Mouse (Mus musculus): ENCODE results near the gene Dohh. TPM values are rescaled to one million over a fixed set of nuclear protein-coding genes. Genes with fewer than 3 reads are reported as not detected.

Gene Dohh
- polyA plus RNA-seq, 1 experiment from 2014 or later = 42.1 TPM

DNA sequence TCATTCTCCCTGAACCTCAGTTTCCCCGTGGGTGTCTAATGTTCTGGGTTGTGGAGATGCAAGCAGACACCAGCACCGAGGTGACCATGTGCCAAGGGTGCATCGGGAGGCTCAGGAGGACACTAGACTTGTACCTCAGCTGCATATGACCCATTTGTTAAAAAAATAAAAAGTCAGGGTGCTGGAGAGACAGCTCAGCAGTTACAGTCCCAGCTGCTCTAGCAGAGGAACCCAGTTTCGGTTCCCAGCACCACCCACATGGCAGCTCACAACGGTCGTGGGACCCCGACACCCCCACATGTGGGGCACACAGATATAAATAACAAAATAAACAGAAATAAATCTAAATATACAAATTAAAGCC is 44.3 kb downstream of the Dohh start:
- ATAC-seq (no peak), DNase-seq (no peak)
- Histone ChIP-seq H3K4me3 (ENCODE audit: low read depth, low read length) (no peak overlapping the region), H3K27ac (ENCODE audit: low read depth) (no peak overlapping the region), H3K4me2 (ENCODE audit: low read depth, low read length) (no peak overlapping the region), H3K4me1 (ENCODE audit: insufficient read depth) (peaks cover 42% of the 10 kb centered on the region), H3K27me3 (ENCODE audit: insufficient read depth, low read length) (peaks cover 31% of the 10 kb centered on the region), H3K9me3 (ENCODE audit: low read length) (no peaks in the 10 kb centered on the region), H3K36me3 (replicated peaks; ENCODE audit: insufficient read depth, low read length) (no peaks in the 10 kb centered on the region), H3K9ac (replicated peaks) (no peak overlapping the region)
- TF ChIP-seq EP300 (IDR thresholded peaks at IDR 0.05; ENCODE audit: low read depth) (no peak), CTCF (IDR thresholded peaks at IDR 0.05; ENCODE audit: low read depth) (no peak)
- 80% methylated on average over 7 of the region's 7 CpGs for WGBS (ENCODE audit: insufficient replicate concordance)

DNA sequence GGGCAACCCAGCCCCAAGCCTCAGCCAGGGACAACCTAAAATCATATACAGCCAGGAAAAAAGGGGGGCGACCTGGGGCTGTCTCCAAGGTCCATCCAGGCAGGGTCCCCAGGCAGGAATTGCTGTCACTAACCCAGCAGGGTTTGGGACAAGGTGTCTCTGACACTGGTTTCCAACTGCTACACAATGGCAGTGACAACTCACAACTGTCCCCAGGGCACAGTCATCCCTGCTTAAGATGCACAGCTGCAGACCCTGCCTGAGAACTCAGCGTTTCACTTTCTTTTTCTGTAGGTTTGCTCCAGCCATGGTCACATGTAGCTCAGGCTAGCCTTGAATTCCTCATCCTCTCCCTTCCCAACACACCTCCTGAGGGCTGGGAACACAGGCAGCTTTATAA is 44.9 kb downstream of the Dohh start:
- no peak for ATAC-seq
- H3K27me3 ChIP-seq (ENCODE audit: insufficient read depth, low read length) = peaks cover 31% of the 10 kb centered on the region

DNA sequence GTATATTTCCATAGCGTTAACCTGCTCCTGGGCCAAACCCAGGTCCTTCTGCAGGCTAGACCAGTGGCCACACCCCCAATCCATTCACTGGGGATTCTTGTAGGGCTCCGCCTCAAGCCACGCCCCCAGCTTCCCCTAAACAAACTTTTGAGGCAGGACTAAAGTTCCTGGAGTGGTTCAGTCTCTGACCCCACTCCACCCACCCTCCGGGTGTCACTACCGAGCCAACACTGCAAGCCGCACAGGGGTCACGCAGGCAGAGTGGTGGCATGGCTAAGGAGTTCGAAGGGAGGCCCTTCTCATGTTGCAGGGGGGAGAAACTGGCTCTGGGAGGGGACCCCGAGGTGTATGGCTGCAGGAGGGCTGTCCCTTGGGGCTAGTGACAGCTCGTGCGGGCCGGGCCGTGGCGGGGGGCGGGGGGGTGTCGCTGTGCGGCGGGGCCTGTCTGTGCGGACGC is 45.4 kb downstream of the Dohh start:
- Histone ChIP-seq H3K4me1 (ENCODE audit: insufficient read depth) (peaks cover 45% of the 10 kb centered on the region), H3K4me3 (ENCODE audit: low read depth, low read length) (peak overlapping the region; percentile 76), H3K27ac (ENCODE audit: low read depth) (peak overlapping the region; percentile 97), H3K4me2 (ENCODE audit: low read depth, low read length) (peak overlapping the region; percentile 96), H3K36me3 (replicated peaks; ENCODE audit: insufficient read depth, low read length) (no peaks in the 10 kb centered on the region), H3K27me3 (ENCODE audit: insufficient read depth, low read length) (peaks cover 31% of the 10 kb centered on the region), H3K9me3 (ENCODE audit: low read length) (no peaks in the 10 kb centered on the region), H3K9ac (replicated peaks) (peak overlapping the region; percentile 76)
- TF ChIP-seq CTCF (IDR thresholded peaks at IDR 0.05; ENCODE audit: low read depth) = peak; percentile 19; the same call in 1 of the 2 replicates
- no peak for TF ChIP-seq EP300 (IDR thresholded peaks at IDR 0.05; ENCODE audit: low read depth)
- WGBS (ENCODE audit: insufficient replicate concordance) = under 1% methylated on average over 19 of the region's 20 CpGs
- peak; percentile 53 for ATAC-seq
- DNase-seq = peak; percentile 90

More for the DNA sequence above, 44.9 kb downstream of the Dohh start:
- TF ChIP-seq EP300 (IDR thresholded peaks at IDR 0.05; ENCODE audit: low read depth) (no peak), CTCF (IDR thresholded peaks at IDR 0.05; ENCODE audit: low read depth) (no peak)
- peak; percentile 12 for DNase-seq
- H3K9me3 ChIP-seq (ENCODE audit: low read length) = no peaks in the 10 kb centered on the region
- peak overlapping the region; percentile 96 for H3K4me2 ChIP-seq (ENCODE audit: low read depth, low read length)
- no peak overlapping the region for H3K9ac ChIP-seq (replicated peaks)
- peak overlapping the region; percentile 76; the same call in 1 of the 2 replicates for H3K4me3 ChIP-seq (ENCODE audit: low read depth, low read length)
- no peaks in the 10 kb centered on the region for H3K36me3 ChIP-seq (replicated peaks; ENCODE audit: insufficient read depth, low read length)
- peaks cover 45% of the 10 kb centered on the region for H3K4me1 ChIP-seq (ENCODE audit: insufficient read depth)
- peak overlapping the region; percentile 97; the same call in 1 of the 2 replicates for H3K27ac ChIP-seq (ENCODE audit: low read depth)
- 32% methylated on average over 2 of the region's 2 CpGs for WGBS (ENCODE audit: insufficient replicate concordance)

DNA sequence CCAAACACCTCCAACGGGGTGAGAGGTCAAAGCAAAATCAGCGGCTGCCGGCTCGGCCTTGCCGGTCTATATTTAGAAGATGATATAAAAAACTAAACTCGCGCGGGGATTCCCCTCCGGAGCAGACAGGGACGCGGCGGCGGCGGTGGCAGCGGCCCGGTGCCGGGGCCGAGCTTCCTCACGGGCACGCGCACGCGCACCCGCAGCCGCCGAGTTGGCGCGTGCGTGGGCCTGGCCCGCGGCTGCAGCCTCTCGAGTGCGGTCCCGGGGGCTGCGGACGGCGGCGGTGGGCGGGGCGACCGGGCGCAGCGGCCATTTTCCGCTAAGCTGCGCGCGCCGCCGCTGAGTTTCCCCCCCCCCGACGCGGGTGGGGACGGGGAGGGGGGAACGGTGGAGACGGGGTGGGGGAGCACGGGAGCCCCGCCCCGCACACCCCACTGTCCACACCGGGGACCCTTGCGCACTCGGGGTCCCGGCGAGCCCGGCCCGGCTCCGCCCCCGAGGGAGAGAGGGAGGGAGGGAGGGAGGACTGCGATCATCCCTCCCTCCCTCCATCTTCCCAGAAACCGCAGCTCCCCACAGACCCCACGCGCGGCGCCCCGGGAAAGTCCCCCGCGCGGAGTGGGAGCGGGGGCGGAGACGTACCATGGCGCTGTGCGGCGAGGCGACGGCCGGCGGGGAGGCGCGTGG is 46.1 kb downstream of the Dohh start:
- Histone ChIP-seq H3K27me3 (ENCODE audit: insufficient read depth, low read length) (peaks cover 28% of the 10 kb centered on the region), H3K9ac (replicated peaks) (peak overlapping the region; percentile 76), H3K4me3 (ENCODE audit: low read depth, low read length) (peak overlapping the region; percentile 76), H3K4me2 (ENCODE audit: low read depth, low read length) (peak overlapping the region; percentile 96), H3K36me3 (replicated peaks; ENCODE audit: insufficient read depth, low read length) (no peaks in the 10 kb centered on the region), H3K9me3 (ENCODE audit: low read length) (no peaks in the 10 kb centered on the region), H3K27ac (ENCODE audit: low read depth) (peak overlapping the region; percentile 97), H3K4me1 (ENCODE audit: insufficient read depth) (peaks cover 44% of the 10 kb centered on the region)
- TF ChIP-seq EP300 (IDR thresholded peaks at IDR 0.05; ENCODE audit: low read depth) (no peak), CTCF (IDR thresholded peaks at IDR 0.05; ENCODE audit: low read depth) (no peak)
- peak; percentile 84 for DNase-seq
- WGBS (ENCODE audit: insufficient replicate concordance) = 0% methylated on average over 26 of the region's 89 CpGs
- peak; percentile 37 for ATAC-seq

DNA sequence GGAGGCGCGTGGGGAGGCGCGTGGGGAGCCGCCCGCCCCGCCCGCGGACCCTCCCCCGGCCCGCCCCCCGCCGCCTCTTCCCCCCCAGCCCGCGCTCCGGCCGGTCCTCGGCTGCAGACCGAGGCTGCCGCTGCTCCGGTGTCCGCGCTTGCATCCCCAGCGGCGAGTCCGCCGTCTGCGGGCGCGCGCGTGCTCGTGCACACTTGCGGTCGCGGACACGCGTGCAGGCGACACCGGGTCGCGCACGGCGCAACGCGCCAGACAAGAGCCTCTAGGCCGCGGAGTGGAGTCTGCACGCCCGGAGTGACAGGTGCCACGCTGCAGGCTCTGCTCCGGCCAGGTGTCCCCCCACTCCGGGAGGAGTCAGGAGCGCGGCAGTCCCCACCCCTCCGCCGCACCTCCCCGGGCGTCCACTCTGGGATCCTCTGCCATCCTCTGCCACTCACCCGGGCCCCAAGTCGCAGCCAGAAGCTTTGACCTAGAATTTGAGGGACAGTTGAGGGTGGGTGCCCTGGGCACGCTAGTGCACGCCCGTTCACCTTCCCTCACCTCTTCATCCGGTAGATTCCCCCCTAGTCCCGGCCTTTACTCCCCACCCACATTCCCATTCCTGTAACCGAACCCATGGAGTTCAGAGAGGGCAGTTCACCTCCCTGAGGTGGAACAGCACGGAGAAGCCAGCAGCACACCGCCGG is 46.8 kb downstream of the Dohh start:
- peaks cover 40% of the 10 kb centered on the region for H3K4me1 ChIP-seq (ENCODE audit: insufficient read depth)
- TF ChIP-seq CTCF (IDR thresholded peaks at IDR 0.05; ENCODE audit: low read depth) (no peak), EP300 (IDR thresholded peaks at IDR 0.05; ENCODE audit: low read depth) (no peak)
- peak overlapping the region; percentile 76 for H3K4me3 ChIP-seq (ENCODE audit: low read depth, low read length)
- peak overlapping the region; percentile 76 for H3K9ac ChIP-seq (replicated peaks)
- ATAC-seq = peak; percentile 9
- H3K36me3 ChIP-seq (replicated peaks; ENCODE audit: insufficient read depth, low read length) = no peaks in the 10 kb centered on the region
- H3K4me2 ChIP-seq (ENCODE audit: low read depth, low read length) = peak overlapping the region; percentile 96
- H3K27ac ChIP-seq (ENCODE audit: low read depth) = peak overlapping the region; percentile 97
- peaks cover 21% of the 10 kb centered on the region for H3K27me3 ChIP-seq (ENCODE audit: insufficient read depth, low read length)
- DNase-seq = peak; percentile 61
- H3K9me3 ChIP-seq (ENCODE audit: low read length) = no peaks in the 10 kb centered on the region
- 5% methylated on average over 32 of the region's 70 CpGs for WGBS (ENCODE audit: insufficient replicate concordance)

DNA sequence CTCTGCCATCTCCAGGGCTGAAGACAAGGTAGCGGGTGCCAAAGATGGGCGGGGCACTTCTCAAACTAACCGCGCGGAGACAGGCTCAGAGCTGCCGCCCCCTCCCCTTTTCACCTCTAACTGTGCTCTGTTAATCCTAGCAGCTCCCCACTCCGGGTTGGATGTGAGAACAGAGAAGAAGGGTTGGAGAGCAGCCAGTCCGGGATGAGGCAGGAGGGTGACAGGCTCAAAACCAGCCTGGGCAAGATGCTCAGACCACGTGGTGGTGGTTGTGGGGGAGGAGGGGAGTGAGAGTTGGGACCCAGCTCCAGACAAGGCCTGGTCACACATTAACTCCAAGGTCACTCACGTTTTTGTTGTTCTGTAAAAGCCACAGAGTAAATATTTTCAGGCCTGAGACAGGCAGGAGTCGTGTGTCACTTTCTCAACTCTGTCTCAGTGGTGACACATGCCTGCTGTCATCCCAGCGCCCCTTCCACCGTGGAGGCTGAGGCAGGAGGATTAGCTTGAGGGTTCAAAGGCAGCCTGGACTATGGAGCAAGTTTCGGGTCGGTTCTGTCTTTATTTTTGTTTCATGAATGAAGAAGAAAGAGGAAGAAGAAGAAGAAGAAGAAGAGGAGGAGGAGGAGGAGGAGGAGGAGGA is 47.4 kb downstream of the Dohh start:
- DNase-seq (peak; percentile 42), ATAC-seq (peak; percentile 1; the same call in 1 of the 2 replicates)
- peaks cover 17% of the 10 kb centered on the region for H3K27me3 ChIP-seq (ENCODE audit: insufficient read depth, low read length)
- peak overlapping the region; percentile 96 for H3K4me2 ChIP-seq (ENCODE audit: low read depth, low read length)
- no peaks in the 10 kb centered on the region for H3K36me3 ChIP-seq (replicated peaks; ENCODE audit: insufficient read depth, low read length)
- TF ChIP-seq CTCF (IDR thresholded peaks at IDR 0.05; ENCODE audit: low read depth) = no peak
- TF ChIP-seq EP300 (IDR thresholded peaks at IDR 0.05; ENCODE audit: low read depth) = no peak
- H3K4me3 ChIP-seq (ENCODE audit: low read depth, low read length) = 0 out of 2 replicates have a peak overlapping the region, but pooled peaks have one; percentile 76
- no peak overlapping the region for H3K9ac ChIP-seq (replicated peaks)
- no peaks in the 10 kb centered on the region for H3K9me3 ChIP-seq (ENCODE audit: low read length)
- H3K4me1 ChIP-seq (ENCODE audit: insufficient read depth) = peaks cover 35% of the 10 kb centered on the region
- WGBS (ENCODE audit: insufficient replicate concordance) = 17% methylated on average over 15 of the region's 15 CpGs
- H3K27ac ChIP-seq (ENCODE audit: low read depth) = 0 out of 2 replicates have a peak overlapping the region, but pooled peaks have one; percentile 97

All from liver, postnatal 0 days (tissue).